Mouse (Mus musculus): ENCODE data around the gene Cpne6.
A peak's percentile ranks its signal among the peaks of the same experiment; 100 is the strongest.

The Cpne6 gene

GRCm38 (mm10) chr14:55497449-55497821, 12.8 kb upstream of the Cpne6 start:
- DNase-seq (ENCODE audit: low read depth, low spot score), result peak; percentile 82

GRCm38 (mm10) chr14:55505612-55506011, 4.6 kb upstream of the Cpne6 start:
- no peak for DNase-seq (ENCODE audit: low read depth, low spot score)

- DNase-seq (ENCODE audit: low read depth, low spot score), result no peak
These were observed 2.4 kb upstream of the Cpne6 start for GRCm38 (mm10) chr14:55507801-55508200.

- DNase-seq (ENCODE audit: low read depth, low spot score), result no peak
These were observed 705 bp upstream of the Cpne6 start for GRCm38 (mm10) chr14:55509540-55509939.

DNA sequence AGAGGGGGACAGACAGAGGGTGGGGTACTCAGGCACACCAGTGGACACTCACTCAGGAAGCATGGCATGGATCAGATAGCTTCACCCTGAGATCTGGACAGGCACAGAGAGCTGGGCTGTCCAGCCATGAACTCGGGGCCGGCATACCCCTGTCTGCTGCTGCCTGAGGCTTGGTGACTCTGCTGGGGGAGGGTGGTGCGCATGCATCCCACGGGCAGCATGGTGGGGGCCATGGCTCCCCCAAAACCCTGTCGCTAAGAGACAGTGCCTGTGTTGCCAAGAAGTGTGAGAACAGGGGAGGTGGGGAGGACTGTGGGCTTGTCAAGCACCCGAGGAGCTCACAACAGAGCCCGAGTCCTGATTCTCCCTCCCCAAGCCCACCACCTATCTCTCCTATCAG, 792 bp downstream of the Cpne6 start:
- DNase-seq (ENCODE audit: low read depth, low spot score), result no peak

GRCm38 (mm10) chr14:55513927-55514326, 3.7 kb downstream of the Cpne6 start:
- DNase-seq (ENCODE audit: low read depth, low spot score), result no peak

DNA sequence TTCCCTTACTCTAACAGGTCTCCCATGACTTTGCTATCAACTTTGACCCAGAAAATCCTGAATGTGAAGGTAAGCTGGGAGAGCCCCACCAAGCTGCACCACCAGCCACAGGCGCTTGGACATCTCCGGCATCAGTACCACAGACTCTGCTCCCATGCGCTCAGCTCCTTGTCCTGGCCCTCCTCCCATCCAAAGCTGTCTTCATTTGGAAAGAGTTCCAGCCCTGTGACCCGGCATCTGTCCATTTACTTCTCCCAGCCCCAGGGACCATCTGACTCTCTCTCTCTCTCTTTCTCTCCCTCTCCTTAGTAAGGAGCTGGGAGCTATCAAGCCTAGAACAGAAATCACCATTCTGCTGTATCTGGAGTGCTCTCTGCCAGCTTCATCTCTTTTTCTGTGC, 5.6 kb downstream of the Cpne6 start:
- DNase-seq (ENCODE audit: low read depth, low spot score), result no peak

DNA sequence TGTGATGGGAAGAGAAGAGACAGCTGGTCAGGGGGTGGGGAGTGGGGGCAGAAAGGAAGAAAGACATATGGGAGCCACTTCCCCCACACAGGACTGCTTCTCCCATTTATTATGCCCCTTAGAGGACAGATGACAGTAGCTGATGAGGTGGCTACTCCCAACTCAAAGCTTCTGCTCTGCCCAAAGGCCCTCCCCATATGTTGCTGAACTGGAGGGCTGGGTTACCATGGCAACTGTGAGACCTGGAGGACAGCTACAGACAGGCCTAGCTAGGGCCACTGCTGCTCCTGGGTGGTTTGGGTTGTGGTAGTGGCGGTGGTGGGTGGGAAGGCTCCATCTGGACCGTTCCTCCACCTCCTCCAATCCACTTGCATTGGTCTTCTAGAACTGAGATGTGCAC, 8.7 kb downstream of the Cpne6 start:
- no peak for DNase-seq (ENCODE audit: low read depth, low spot score)

- no peak for DNase-seq (ENCODE audit: low read depth, low spot score)
These were observed 9.4 kb downstream of the Cpne6 start for GRCm38 (mm10) chr14:55519604-55520003.

GRCm38 (mm10) chr14:55520451-55521361, 10.5 kb downstream of the Cpne6 start:
- no peak for DNase-seq (ENCODE audit: low read depth, low spot score)

GRCm38 (mm10) chr14:55524062-55524461, 13.8 kb downstream of the Cpne6 start:
- DNase-seq (ENCODE audit: low read depth, low spot score), result no peak

DNA sequence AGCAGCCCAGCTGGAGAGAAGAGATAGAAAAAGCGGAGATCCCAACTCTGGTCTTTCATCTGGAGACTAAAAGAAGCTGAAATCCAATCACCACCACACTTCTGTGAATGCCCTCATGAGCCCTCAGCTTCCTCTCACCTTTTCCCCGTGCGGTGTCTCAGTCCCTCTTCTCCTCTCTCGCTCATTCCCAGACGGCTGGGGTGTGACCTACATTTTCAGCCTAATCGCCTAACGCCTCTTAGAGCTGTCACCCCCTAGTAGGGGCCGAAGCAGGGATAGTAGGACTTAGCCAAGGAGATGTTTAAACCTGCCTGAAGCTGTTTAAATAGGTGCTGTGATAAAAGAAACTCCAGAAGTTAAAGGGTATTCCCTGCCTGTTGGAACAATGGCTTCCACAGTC, 14.5 kb downstream of the Cpne6 start, which contains the start of gene Nrl:
TSS of gene Nrl (minus strand) at position 197 of the 400 bp plus-strand sequence.
- DNase-seq (ENCODE audit: low read depth, low spot score), result no peak

DNA sequence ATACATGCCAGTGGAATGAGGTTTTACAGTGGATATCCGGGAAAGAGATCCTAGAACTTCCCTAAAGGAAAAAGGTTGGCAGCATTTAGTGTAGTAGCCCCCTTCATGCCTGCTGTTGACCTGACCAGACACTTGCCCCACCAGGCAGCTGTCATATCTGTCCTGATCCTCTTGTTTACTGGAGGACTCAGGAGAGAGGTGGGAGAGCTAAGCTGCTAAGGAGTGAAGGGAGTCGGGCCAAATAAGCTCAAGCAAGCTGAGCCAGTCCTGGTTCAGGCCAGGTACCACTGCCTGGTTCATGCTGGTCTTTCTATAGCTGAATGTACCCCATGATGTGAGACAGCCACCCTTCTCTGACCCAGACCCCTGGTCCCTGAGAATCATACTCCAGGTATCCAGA, 16.4 kb downstream of the Cpne6 start:
- DNase-seq (ENCODE audit: low read depth, low spot score), result no peak

DNA sequence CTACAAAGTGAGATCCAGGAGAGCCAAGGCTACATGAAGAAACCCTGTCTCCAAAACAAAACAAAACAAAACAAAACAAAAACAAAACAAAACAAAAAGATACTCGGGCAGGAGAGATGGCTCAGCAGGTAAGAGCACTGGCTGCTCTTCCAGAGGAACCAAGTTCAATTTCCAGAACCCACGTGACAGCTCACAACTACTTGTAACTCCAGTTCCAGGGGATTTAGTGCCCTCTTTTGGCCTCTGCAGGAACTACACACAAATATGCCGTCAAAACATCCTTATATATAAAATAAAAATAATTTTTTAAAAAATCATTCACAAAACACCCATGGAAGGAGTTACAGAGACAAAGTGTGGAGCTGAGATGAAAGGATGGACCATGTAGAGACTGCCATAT, 17.7 kb downstream of the Cpne6 start:
- DNase-seq (ENCODE audit: low read depth, low spot score), result no peak

DNA sequence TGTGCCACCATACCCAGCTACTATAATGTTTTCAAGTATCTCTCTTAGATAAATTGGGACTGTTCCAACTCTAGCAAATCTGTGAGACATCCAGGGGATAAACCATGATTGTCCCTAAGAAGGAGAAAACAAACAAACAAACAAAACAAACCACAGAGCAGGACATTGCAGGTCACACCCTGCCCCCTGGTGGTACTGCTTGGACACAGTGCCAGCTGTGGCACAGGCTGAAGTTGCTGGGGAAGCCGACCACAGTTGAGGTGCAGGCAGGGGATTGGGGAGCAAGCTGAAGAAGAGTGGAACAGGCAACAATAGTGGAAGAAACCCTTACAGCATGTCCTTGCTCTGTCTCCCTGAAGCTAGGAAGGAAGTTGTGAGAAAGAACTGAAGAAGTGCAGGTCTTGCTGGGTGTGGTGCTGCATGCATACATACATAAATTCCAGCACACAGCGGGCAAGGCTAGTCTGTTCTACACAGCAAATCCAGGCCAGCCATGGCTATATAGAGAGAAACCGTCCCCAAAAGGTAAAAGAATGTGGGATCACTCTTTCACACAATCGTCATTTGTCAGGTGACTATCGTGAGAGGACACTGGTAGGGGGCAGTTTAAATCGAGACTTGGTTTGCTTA, 26.0 kb downstream of the Cpne6 start:
- DNase-seq (ENCODE audit: low read depth, low spot score), result no peak

GRCm38 (mm10) chr14:55540067-55540786, 30.0 kb downstream of the Cpne6 start, which contains the start of gene Pck2:
Gene Pck2 (plus strand): TSS chr14:55540266.
- peak; percentile 67 for DNase-seq (ENCODE audit: low read depth, low spot score)

DNA sequence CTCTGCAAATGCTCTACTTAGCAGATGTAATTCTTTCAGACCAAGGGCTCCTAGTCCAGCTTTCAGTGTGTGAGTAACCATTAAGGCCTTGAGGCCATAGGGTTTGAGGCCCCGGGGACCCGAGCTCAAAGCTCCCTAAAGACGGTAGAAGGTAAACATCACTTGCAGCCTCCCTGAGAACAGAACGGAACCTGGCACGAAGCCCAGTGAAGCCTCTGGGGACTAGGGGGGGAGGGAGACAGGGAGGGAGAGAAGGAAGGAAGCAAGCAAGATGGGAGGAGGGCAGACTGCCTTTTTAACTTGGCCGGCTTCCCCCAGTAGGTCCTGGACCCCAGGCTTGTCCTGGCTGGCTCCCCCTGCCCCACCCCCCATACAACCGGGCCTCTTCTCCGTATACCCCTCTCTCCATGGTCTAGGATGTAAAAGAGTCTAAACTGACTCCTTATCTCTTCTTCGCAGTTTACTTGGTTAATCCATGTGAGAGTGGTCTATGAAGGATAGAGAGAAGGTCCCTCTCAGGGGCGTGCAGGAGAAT, 30.6 kb downstream of the Cpne6 start:
- no peak for DNase-seq (ENCODE audit: low read depth, low spot score)

DNA sequence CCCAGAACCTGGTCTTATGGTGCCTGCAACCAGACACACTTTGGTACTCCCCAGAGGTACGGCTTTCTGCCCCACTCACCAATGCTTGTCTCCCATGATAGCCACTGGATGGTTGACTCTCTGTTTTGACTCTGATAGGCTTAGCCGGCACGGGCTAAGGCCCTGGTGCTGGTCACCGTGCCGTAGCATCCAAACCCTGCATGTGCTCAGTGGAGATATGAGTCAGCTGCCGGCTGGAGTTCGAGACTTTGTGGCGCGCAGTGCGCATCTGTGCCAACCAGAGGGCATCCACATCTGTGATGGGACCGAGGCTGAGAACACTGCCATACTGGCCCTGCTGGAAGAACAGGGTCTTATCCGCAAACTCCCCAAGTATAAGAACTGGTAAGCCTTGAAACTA, 32.0 kb downstream of the Cpne6 start:
- no peak for DNase-seq (ENCODE audit: low read depth, low spot score)

DNA sequence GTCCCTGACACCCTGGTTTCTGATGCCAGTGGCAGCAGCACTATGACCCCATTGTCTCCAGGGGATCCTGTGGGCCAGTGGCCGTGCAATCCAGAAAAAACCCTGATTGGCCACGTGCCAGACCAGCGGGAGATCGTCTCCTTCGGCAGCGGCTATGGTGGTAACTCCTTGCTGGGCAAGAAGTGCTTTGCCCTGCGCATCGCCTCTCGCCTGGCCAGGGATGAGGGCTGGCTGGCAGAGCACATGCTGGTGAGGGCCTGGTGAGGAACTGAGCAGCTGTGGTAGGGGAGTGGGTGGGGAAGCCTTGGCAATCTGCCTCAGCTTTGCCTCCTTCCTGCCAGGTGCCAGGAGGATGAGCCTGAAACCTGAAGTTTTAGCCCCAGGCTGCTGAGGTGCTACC, 34.1 kb downstream of the Cpne6 start:
- no peak for DNase-seq (ENCODE audit: low read depth, low spot score)

GRCm38 (mm10) chr14:55550191-55550590, 39.9 kb downstream of the Cpne6 start:
- DNase-seq (ENCODE audit: low read depth, low spot score), result no peak

DNA sequence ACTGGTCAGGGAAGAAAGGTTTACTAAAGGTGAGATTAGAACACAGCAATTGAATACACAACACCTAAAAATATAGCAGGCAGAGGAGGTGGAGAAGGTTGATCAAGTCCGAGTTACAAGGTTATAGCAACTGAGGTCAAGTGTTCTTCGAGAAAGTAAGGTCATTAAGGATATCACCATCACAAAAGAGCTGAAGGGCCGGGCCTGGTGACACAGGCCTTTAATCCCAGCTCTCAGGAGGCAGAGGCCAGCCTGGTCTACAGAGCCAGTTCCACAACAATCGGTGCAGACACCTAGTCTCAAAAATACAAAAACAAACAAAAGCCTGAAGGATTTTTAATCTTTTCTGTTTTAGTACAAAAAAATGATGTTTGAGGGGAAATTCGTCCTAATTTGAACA, 41.1 kb downstream of the Cpne6 start:
- no peak for DNase-seq (ENCODE audit: low read depth, low spot score)

GRCm38 (mm10) chr14:55551794-55552193, 41.5 kb downstream of the Cpne6 start:
- no peak for DNase-seq (ENCODE audit: low read depth, low spot score)
